Mouse (Mus musculus) stomach, embryonic 16.5 days (tissue): ENCODE results near the gene Ackr4. TPM values are rescaled to one million over a fixed set of nuclear protein-coding genes. Genes with fewer than 3 reads are reported as not detected.
A peak's percentile ranks its signal among the peaks of the same experiment; 100 is the strongest.

ENCODE experiments used
- ATAC-seq: fragments of 200-750 bp; cut with Nextera tagmentation; 2 replicates; pipeline ENCODE4 v1.8.0; 2017; ENCODE audit warnings: moderate number of reproducible peaks, moderate TSS enrichment; ENCODE audit not compliant: insufficient read depth, low FRiP score
- H3K27ac ChIP-seq: fragments of 300-500 bp; sonication (generic); 2 replicates; pipeline ENCODE4 v1.5.1; 2014; ENCODE audit warnings: low read length
- H3K27me3 ChIP-seq: fragments of 300-500 bp; sonication (generic); 2 replicates; pipeline ENCODE4 v1.6.1; 2014; ENCODE audit warnings: low read length, control low read depth, mixed read lengths; ENCODE audit not compliant: control insufficient read depth, insufficient read depth
- H3K36me3 ChIP-seq: fragments of 300-500 bp; sonication (generic); 2 replicates; pipeline ENCODE4 v1.6.1; 2014; ENCODE audit warnings: low read length; ENCODE audit not compliant: control insufficient read depth, insufficient read depth
- H3K4me1 ChIP-seq: fragments of 300-500 bp; sonication (generic); 2 replicates; pipeline ENCODE4 v1.6.1; 2014; ENCODE audit warnings: low read length, control low read depth, mixed read lengths; ENCODE audit not compliant: control insufficient read depth, insufficient read depth
- H3K4me2 ChIP-seq: fragments of 300-500 bp; sonication (generic); 2 replicates; pipeline ENCODE4 v1.6.1; 2014; ENCODE audit warnings: low read depth, low read length, mixed read lengths
- H3K4me3 ChIP-seq: fragments of 300-500 bp; sonication (generic); replicated peaks from 2 replicates; pipeline ENCODE4 v1.5.1; 2014; ENCODE audit warnings: mild to moderate bottlenecking, low read length
- H3K9ac ChIP-seq: fragments of 300-500 bp; sonication (generic); 2 replicates; pipeline ENCODE4 v1.6.1; 2014; ENCODE audit warnings: low read length
- H3K9me3 ChIP-seq: fragments of 300-500 bp; sonication (generic); replicated peaks from 2 replicates; pipeline ENCODE4 v1.6.1; 2016; ENCODE audit warnings: low read length, control low read depth; ENCODE audit not compliant: control insufficient read depth
- WGBS: fragments of 180-500 bp; shearing (Covaris S2); extraction: QIAGEN DNeasy Blood & Tissue Kit; methylation state at CpG from one replicate; pipeline ENCODE4 v1.1.7; 2014; 5-methylcytosine and 5-hydroxymethylcytosine counted together
- polyA plus RNA-seq: library from polyadenylated mRNA; unstranded; fragments of >200 nt; fragmentation: Nextera tagmentation; extraction: Ambion mirVana; gene quantifications from 2 replicates; pipeline ENCODE4 v1.2.1, GENCODE M21; 2015

Ackr4 gene
- polyA plus RNA-seq, 1 experiment from 2014 or later: 4.9 TPM

GRCm38 (mm10) chr9:104101458-104101857 lies 25.3 kb downstream of the Ackr4 start:
- H3K27ac ChIP-seq: 0 out of 2 replicates have a peak overlapping the region, but pooled peaks have one; percentile 4

GRCm38 (mm10) chr9:104100822-104101221 lies 25.9 kb downstream of the Ackr4 start:
- Histone ChIP-seq H3K27me3 (no peaks in the 10 kb centered on the region), H3K4me3 (no peak overlapping the region), H3K9me3 (no peaks in the 10 kb centered on the region), H3K27ac (no peak overlapping the region), H3K36me3 (no peaks in the 10 kb centered on the region), H3K4me1 (no peaks in the 10 kb centered on the region; the same call in 1 of the 2 replicates), H3K4me2 (no peak overlapping the region), H3K9ac (no peak overlapping the region)
- no peak for ATAC-seq
- WGBS: 56% methylated on average over 7 of the region's 7 CpGs

More at GRCm38 (mm10) chr9:104101458-104101857, 25.3 kb downstream of the Ackr4 start:
- Histone ChIP-seq H3K9ac (no peak overlapping the region), H3K4me2 (no peak overlapping the region), H3K27me3 (no peaks in the 10 kb centered on the region), H3K9me3 (no peaks in the 10 kb centered on the region), H3K4me3 (no peak overlapping the region), H3K4me1 (no peaks in the 10 kb centered on the region; the same call in 1 of the 2 replicates), H3K36me3 (no peaks in the 10 kb centered on the region)
- ATAC-seq: no peak
- WGBS: 40% methylated on average over 3 of the region's 3 CpGs

- no peak for ATAC-seq
- Histone ChIP-seq H3K36me3 (no peaks in the 10 kb centered on the region), H3K4me3 (no peak overlapping the region), H3K27ac (no peak overlapping the region), H3K4me2 (no peak overlapping the region), H3K27me3 (no peaks in the 10 kb centered on the region), H3K9me3 (no peaks in the 10 kb centered on the region), H3K4me1 (no peaks in the 10 kb centered on the region; the same call in 1 of the 2 replicates), H3K9ac (no peak overlapping the region)
- 85% methylated on average over 11 of the region's 11 CpGs for WGBS
These were observed 27.7 kb downstream of the Ackr4 start for GRCm38 (mm10) chr9:104099060-104099459.

- ATAC-seq: no peak
- 56% methylated on average over 5 of the region's 5 CpGs for WGBS
- no peaks in the 10 kb centered on the region; the same call in 1 of the 2 replicates for H3K4me1 ChIP-seq
These were observed 28.5 kb downstream of the Ackr4 start for GRCm38 (mm10) chr9:104098256-104098655.

DNA sequence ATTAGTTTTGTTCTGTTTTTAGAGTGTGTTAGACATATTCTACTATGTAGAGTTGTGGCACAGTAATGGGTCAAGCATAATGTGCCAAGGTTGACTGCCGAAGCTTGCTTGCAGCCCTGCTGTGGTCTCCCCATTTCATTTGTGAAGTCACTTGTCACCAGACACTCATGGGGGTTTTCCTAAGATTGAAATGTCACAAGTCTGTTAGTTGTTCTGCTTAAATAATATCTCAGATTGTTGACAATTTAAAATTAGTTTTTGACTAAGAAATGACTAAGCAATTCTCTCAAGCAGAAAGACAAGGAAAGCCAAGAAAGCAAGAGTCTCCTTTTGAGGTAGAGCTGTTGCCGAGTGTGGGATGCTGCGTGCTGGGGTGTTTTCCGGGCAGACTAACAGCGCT lies 33.8 kb downstream of the Ackr4 start:
- Histone ChIP-seq H3K36me3 (no peaks in the 10 kb centered on the region), H3K9me3 (no peaks in the 10 kb centered on the region), H3K4me3 (no peak overlapping the region), H3K27ac (no peak overlapping the region), H3K4me1 (no peaks in the 10 kb centered on the region), H3K9ac (no peak overlapping the region), H3K4me2 (no peak overlapping the region), H3K27me3 (no peaks in the 10 kb centered on the region)
- 93% methylated on average over 5 of the region's 5 CpGs for WGBS
- no peak for ATAC-seq

More at GRCm38 (mm10) chr9:104098256-104098655, 28.5 kb downstream of the Ackr4 start:
- H3K36me3 ChIP-seq: no peaks in the 10 kb centered on the region
- no peak overlapping the region for H3K9ac ChIP-seq
- H3K9me3 ChIP-seq: no peaks in the 10 kb centered on the region
- no peaks in the 10 kb centered on the region for H3K27me3 ChIP-seq
- H3K4me2 ChIP-seq: no peak overlapping the region
- H3K4me3 ChIP-seq: no peak overlapping the region
- no peak overlapping the region for H3K27ac ChIP-seq

- ATAC-seq: no peak
- 60% methylated on average over 8 of the region's 8 CpGs for WGBS
- H3K27ac ChIP-seq: 0 out of 2 replicates have a peak overlapping the region, but pooled peaks have one; percentile 7
These were observed 38.2 kb downstream of the Ackr4 start for GRCm38 (mm10) chr9:104088555-104088954.

DNA sequence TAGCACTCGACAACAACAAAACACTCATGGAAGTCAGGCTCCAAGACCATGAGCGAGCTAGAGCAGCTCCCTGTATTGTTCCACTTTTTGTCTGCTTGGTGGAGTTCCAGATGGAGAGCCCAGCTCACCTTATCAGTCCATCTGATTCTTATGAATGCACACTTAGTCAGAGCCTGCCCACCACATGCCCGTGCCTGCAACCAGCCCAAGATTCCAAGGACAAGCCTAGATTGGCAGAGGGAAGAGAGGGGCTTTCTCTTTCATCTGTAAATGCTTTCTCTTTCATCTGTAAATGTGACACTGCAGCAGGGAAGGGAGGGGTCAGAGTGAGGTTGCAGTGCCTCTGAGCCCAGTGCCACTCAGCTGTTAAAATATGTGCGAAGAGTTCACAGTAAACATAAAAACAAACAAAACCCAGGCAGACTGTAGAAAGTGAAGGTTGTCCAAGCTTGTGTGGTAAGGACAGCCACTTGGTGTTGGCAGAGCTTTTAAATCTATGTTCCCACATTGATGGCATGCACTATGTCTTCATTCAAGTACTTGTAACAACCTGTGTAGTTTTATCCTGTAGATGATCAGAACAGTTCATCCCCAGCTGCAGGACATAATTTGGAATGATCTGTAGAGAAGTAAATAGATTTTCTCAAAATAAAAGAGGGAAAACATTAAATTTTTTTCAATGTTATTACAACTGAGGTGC lies 40.9 kb downstream of the Ackr4 start:
- peak overlapping the region; percentile 55; the same call in 1 of the 2 replicates for H3K27ac ChIP-seq

More at GRCm38 (mm10) chr9:104088555-104088954, 38.2 kb downstream of the Ackr4 start:
- Histone ChIP-seq H3K4me2 (no peak overlapping the region), H3K4me3 (no peak overlapping the region), H3K27me3 (no peaks in the 10 kb centered on the region), H3K36me3 (no peaks in the 10 kb centered on the region), H3K9me3 (no peaks in the 10 kb centered on the region), H3K9ac (no peak overlapping the region), H3K4me1 (no peaks in the 10 kb centered on the region)

DNA sequence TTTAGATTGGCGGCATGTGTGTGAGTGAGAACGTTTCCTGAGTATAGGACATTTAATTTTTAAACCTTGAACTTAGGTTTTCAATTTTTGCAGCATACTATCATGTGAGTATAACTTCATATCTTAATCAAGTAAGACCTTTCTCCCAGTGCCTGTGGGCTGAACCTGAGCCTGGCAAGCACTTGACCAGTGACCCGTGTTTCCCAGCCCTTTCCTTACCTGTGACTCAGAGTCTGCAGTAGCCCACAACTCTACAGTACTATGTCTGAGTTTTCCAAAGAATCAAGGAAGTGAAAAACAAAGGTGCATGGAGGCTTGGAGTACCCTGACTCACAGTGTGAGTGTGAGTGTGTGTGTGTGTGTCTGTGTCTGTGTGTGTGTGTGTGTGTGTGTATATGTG lies 46.7 kb downstream of the Ackr4 start:
- H3K27me3 ChIP-seq: no peaks in the 10 kb centered on the region
- H3K27ac ChIP-seq: no peak overlapping the region
- H3K4me2 ChIP-seq: no peak overlapping the region
- WGBS: 76% methylated on average over 3 of the region's 3 CpGs
- ATAC-seq: no peak
- no peaks in the 10 kb centered on the region for H3K4me1 ChIP-seq
- H3K36me3 ChIP-seq: no peaks in the 10 kb centered on the region
- H3K4me3 ChIP-seq: no peak overlapping the region
- no peak overlapping the region for H3K9ac ChIP-seq
- H3K9me3 ChIP-seq: no peaks in the 10 kb centered on the region

More for the DNA sequence above, 40.9 kb downstream of the Ackr4 start:
- Histone ChIP-seq H3K4me2 (no peak overlapping the region), H3K9me3 (no peaks in the 10 kb centered on the region), H3K27me3 (no peaks in the 10 kb centered on the region), H3K36me3 (no peaks in the 10 kb centered on the region), H3K4me3 (no peak overlapping the region), H3K9ac (no peak overlapping the region), H3K4me1 (no peaks in the 10 kb centered on the region)
- ATAC-seq: no peak; the same call in 1 of the 2 replicates
- WGBS: 50% methylated on average over 4 of the region's 4 CpGs

DNA sequence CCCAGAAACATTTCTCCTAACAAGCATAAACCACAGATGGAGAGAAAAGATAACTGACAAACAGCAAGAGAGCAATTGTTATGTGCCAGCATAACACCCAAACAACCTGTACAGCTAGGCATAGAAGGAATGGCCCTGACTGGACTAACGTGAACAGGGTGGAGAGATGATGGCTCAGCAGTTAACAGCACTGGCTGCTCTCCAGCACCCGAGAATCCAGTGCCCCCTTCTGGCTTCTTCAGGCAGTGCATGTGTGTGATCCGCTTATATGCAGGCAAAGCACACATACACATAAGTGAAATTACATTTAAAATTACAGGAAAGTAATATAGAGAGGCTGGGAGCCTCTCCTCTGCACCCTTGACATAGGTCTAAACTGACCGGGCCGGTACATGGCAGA lies 47.4 kb downstream of the Ackr4 start:
- Histone ChIP-seq H3K36me3 (no peaks in the 10 kb centered on the region), H3K9ac (no peak overlapping the region), H3K27ac (no peak overlapping the region), H3K27me3 (no peaks in the 10 kb centered on the region), H3K9me3 (no peaks in the 10 kb centered on the region), H3K4me1 (no peaks in the 10 kb centered on the region), H3K4me2 (no peak overlapping the region), H3K4me3 (no peak overlapping the region)
- ATAC-seq: no peak
- WGBS: 49% methylated on average over 5 of the region's 5 CpGs
